Mouse (Mus musculus) lung, postnatal 0 days (tissue): ENCODE results near the gene Cog2.

Source experiments
- CTCF ChIP-seq: IDR thresholded peaks from 2 replicates; pipeline ENCODE4 v1.5.1; 2016; ENCODE audit warnings: antibody characterized with exemption, mild to moderate bottlenecking
- EP300 ChIP-seq: IDR thresholded peaks from 2 replicates; pipeline ENCODE4 v1.6.1; 2016; ENCODE audit warnings: antibody characterized with exemption, mild to moderate bottlenecking, control low read depth

- TF ChIP-seq CTCF (no peak), EP300 (no peak)
Observed at GRCm38 (mm10) chr8:124543272-124543671, 22.7 kb downstream of the Cog2 start.
